Mouse (Mus musculus) stomach, postnatal 0 days (tissue): ENCODE data around the gene Ptpa.

Source experiments
- CTCF ChIP-seq: IDR thresholded peaks from 2 replicates; pipeline ENCODE4 v1.5.1; 2016; ENCODE audit warnings: antibody characterized with exemption, low read depth, mild to moderate bottlenecking, moderate library complexity
- EP300 ChIP-seq: optimal IDR thresholded peaks from 2 replicates; pipeline ENCODE3; 2016; ENCODE audit warnings: antibody characterized with exemption

DNA sequence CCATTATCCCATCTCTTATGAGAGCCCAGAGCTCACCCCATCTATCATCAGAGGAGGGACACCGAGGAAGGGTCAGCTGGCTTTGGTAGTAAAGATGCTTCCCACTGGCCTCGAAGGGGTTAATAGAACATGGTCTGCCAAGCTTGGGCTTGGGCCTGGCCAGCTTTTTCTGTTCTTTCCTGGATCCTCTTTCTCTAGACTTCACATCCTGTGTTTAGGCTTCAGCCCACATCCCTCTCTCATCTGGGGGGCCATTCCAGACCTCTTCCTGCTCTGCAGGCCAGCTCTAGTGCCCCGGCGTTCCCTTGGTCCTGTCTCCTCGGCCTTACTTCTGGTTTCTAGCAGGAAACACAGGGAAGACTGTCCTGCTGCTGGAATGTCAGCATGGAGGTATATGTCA lies 28.2 kb downstream of the Ptpa start:
- TF ChIP-seq CTCF (no peak), EP300 (no peak)
